Mouse (Mus musculus): ENCODE results near the gene Ldb2. TPM values are rescaled to one million over a fixed set of nuclear protein-coding genes. Genes with fewer than 3 reads are reported as not detected.

The Ldb2 gene
- polyA plus RNA-seq, 1 experiment from 2014 or later: 71.3 TPM

DNA sequence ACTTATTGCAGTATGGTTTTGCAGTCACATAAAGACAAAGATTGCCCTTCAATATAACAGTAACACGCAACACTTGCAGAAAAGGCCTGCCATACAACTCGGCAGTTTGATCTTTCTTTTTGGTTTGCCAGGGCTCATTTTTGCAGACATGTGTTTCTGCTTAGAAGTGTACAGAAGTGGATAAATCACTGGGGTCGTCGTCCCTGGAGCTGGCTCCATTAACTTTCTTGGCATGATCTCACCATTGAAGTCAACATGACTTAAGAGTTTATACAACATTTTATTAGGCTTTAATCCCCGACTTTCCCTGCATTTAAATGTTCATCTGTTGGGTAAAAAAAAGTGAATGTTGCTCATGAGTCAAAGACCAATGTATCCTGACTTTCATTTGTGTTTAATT is 212.9 kb downstream of the Ldb2 start:
- WGBS: 32% methylated on average over 5 of the region's 5 CpGs
- peak; percentile 23; the same call in 1 of the 2 replicates for ATAC-seq (ENCODE audit: insufficient number of reproducible peaks, insufficient read depth, low FRiP score, low read depth)
- no peak overlapping the region for H3K9ac ChIP-seq (replicated peaks; ENCODE audit: low read depth, low read length)

DNA sequence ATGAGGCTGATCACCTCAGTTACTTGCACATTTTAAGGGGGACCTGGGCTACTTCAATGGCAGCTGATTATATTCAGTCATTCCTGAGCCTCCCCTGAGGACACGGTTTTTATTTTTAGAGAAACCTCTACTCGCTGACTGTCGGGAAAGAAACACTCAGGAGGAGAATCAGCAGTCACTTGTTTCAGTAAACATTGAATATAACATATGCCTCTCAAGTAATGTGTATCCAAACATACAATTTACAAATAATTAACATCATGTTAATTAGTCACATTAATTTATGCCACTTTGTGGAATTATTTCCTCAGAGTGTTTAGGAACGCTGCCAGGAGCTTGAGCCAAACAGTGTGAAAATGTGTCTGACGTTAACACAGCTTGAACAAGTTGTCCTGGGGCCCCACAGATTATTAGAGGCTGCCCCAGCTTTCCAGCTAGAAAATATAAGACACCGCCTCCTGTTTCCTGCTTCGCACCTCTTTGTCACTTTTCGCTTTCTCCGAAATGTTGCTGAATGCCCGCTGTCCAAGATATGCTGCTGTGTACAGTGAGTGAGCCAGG is 219.5 kb downstream of the Ldb2 start:
- no peak overlapping the region for H3K4me3 ChIP-seq (ENCODE audit: low read depth, low read length)
- no peak for ATAC-seq (ENCODE audit: insufficient number of reproducible peaks, insufficient read depth, low FRiP score, low read depth)
- no peak overlapping the region for H3K9ac ChIP-seq (replicated peaks; ENCODE audit: low read depth, low read length)
- H3K36me3 ChIP-seq (ENCODE audit: control insufficient read depth, insufficient read depth, low read length): no peaks in the 10 kb centered on the region
- 61% methylated on average over 10 of the region's 10 CpGs for WGBS
- H3K4me1 ChIP-seq (ENCODE audit: control insufficient read depth, insufficient read depth, low read length): 0 out of 2 replicates have a peak, but pooled peaks cover 4% of the 10 kb centered on the region
- no peaks in the 10 kb centered on the region for H3K9me3 ChIP-seq (ENCODE audit: control insufficient read depth, low read depth, low read length)
- no peak overlapping the region for H3K4me2 ChIP-seq (replicated peaks; ENCODE audit: low read depth, low read length)
- no peak overlapping the region for H3K27ac ChIP-seq (ENCODE audit: low read length)
- no peaks in the 10 kb centered on the region for H3K27me3 ChIP-seq (ENCODE audit: control insufficient read depth, insufficient read depth, low read length)

More for the DNA sequence above, 212.9 kb downstream of the Ldb2 start:
- H3K4me3 ChIP-seq (ENCODE audit: low read depth, low read length): no peak overlapping the region
- H3K4me2 ChIP-seq (replicated peaks; ENCODE audit: low read depth, low read length): no peak overlapping the region
- peaks cover 15% of the 10 kb centered on the region; the same call in 1 of the 2 replicates for H3K4me1 ChIP-seq (ENCODE audit: control insufficient read depth, insufficient read depth, low read length)
- H3K36me3 ChIP-seq (ENCODE audit: control insufficient read depth, insufficient read depth, low read length): no peaks in the 10 kb centered on the region
- H3K9me3 ChIP-seq (ENCODE audit: control insufficient read depth, low read depth, low read length): no peaks in the 10 kb centered on the region
- H3K27me3 ChIP-seq (ENCODE audit: control insufficient read depth, insufficient read depth, low read length): no peaks in the 10 kb centered on the region
- H3K27ac ChIP-seq (ENCODE audit: low read length): peak overlapping the region; percentile 44; the same call in 1 of the 2 replicates

DNA sequence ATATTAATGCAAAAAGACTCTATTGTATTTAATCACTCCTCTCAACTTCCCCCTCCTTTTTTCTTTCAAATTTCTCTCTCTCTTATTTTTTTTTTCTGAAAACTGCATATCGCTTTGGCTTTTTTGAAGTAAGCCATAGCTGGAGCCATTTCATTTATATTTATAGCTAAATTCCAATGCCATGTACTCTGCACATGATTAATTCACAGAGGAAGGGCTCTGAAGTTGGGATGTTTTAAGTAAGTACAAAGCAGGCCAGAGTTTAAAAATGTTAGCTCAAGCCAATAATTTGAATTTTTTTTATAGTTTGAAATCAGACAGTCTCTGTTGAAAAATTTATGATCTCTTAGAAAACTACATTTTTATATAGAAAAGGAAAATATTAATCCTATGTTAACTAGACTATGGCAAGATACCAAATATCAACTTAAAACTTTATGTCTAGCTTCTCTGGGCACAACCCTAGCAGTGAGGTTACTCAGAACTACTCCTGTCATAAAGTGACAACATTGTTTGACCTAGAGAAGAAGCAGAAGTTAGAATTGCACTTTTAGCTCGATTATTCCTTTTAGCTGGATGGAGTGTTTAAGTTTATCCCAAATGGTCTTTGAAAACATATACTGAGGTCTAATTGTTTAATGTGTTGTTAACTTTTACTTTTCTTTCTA is 222.7 kb downstream of the Ldb2 start:
- 33% methylated on average over 2 of the region's 2 CpGs for WGBS
- Histone ChIP-seq H3K9ac (replicated peaks; ENCODE audit: low read depth, low read length) (no peak overlapping the region), H3K36me3 (ENCODE audit: control insufficient read depth, insufficient read depth, low read length) (no peaks in the 10 kb centered on the region), H3K27ac (ENCODE audit: low read length) (peak overlapping the region; percentile 45; the same call in 1 of the 2 replicates), H3K27me3 (ENCODE audit: control insufficient read depth, insufficient read depth, low read length) (no peaks in the 10 kb centered on the region), H3K4me2 (replicated peaks; ENCODE audit: low read depth, low read length) (no peak overlapping the region), H3K9me3 (ENCODE audit: control insufficient read depth, low read depth, low read length) (no peaks in the 10 kb centered on the region), H3K4me3 (ENCODE audit: low read depth, low read length) (no peak overlapping the region), H3K4me1 (ENCODE audit: control insufficient read depth, insufficient read depth, low read length) (0 out of 2 replicates have a peak, but pooled peaks cover 4% of the 10 kb centered on the region)
- peak; percentile 56; the same call in 1 of the 2 replicates for ATAC-seq (ENCODE audit: insufficient number of reproducible peaks, insufficient read depth, low FRiP score, low read depth)

DNA sequence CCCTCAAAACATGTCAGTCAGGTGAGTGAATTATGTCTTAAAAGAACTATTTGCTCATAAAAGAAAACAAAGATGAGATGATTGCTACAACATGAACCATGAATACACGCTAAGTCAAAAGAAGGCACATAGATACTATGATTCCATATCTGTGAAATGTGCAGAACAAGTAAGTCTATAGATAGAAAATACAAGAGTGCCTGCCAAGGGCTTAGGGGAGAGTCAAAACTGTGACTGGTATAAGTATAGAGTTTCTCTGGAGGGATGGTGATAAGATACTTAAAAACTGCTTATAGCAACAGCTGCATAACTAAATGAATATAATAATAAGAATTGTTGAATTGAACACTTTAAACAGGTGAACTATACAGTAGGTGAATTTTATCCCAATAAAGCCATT is 224.8 kb downstream of the Ldb2 start:
- Histone ChIP-seq H3K36me3 (ENCODE audit: control insufficient read depth, insufficient read depth, low read length) (no peaks in the 10 kb centered on the region), H3K4me2 (replicated peaks; ENCODE audit: low read depth, low read length) (no peak overlapping the region), H3K27me3 (ENCODE audit: control insufficient read depth, insufficient read depth, low read length) (no peaks in the 10 kb centered on the region), H3K4me3 (ENCODE audit: low read depth, low read length) (no peak overlapping the region), H3K4me1 (ENCODE audit: control insufficient read depth, insufficient read depth, low read length) (0 out of 2 replicates have a peak, but pooled peaks cover 4% of the 10 kb centered on the region), H3K9ac (replicated peaks; ENCODE audit: low read depth, low read length) (no peak overlapping the region), H3K9me3 (ENCODE audit: control insufficient read depth, low read depth, low read length) (no peaks in the 10 kb centered on the region), H3K27ac (ENCODE audit: low read length) (no peak overlapping the region)
- no peak for ATAC-seq (ENCODE audit: insufficient number of reproducible peaks, insufficient read depth, low FRiP score, low read depth)
- 87% methylated on average over 1 of the region's 1 CpGs for WGBS

DNA sequence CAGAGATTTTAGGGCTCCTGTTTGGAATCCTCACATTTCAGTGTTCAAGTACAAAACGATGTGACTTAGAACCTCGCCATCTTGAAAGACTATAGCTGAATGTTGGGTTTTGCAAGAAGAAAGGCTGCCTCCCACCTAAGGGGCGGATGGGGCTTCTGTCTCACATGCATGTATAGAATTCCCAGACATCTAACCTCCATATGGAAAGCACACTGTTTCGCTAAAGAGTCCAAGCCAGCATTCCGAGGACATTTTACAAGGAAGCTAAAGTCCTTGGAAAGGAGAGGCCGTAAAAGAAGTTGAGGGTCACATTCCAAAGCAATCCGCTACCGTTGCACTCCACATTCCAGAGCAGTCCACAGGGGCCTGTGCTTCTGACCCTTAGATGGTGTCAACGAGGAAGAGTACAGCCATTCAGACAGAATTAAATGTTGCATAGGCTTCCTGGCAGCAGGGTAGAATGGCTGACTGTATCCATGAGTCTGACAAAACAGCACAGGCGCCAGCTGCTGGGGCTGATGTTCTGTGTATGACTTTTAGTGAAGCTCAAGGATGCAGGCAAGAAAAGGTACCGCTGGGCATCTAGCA is 245.6 kb downstream of the Ldb2 start:
- no peaks in the 10 kb centered on the region for H3K9me3 ChIP-seq (ENCODE audit: control insufficient read depth, low read depth, low read length)
- no peaks in the 10 kb centered on the region for H3K4me1 ChIP-seq (ENCODE audit: control insufficient read depth, insufficient read depth, low read length)
- no peak overlapping the region for H3K4me2 ChIP-seq (replicated peaks; ENCODE audit: low read depth, low read length)
- WGBS: 73% methylated on average over 11 of the region's 11 CpGs
- H3K36me3 ChIP-seq (ENCODE audit: control insufficient read depth, insufficient read depth, low read length): no peaks in the 10 kb centered on the region
- H3K4me3 ChIP-seq (ENCODE audit: low read depth, low read length): no peak overlapping the region
- H3K27me3 ChIP-seq (ENCODE audit: control insufficient read depth, insufficient read depth, low read length): no peaks in the 10 kb centered on the region
- H3K9ac ChIP-seq (replicated peaks; ENCODE audit: low read depth, low read length): no peak overlapping the region
- ATAC-seq (ENCODE audit: insufficient number of reproducible peaks, insufficient read depth, low FRiP score, low read depth): no peak
- no peak overlapping the region for H3K27ac ChIP-seq (ENCODE audit: low read length)

DNA sequence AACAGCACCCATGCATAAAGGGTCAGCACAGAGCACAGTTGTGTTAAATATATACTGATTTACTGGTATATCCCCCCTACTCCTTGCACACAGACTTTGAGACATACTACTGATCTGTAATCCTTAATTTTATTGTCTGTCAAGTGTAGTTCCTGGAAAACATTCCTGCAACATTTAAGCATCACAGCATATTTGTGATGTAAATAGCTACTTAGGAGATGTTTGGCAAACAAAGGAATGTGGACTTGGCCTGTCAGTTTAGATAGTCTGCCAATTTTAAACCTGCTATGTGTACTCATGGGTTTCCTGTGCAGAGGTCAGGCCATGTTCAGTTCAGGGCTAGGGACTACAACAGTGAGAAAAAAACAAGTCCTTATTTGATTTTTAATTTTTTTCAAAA is 246.3 kb downstream of the Ldb2 start:
- no peak overlapping the region for H3K27ac ChIP-seq (ENCODE audit: low read length)

DNA sequence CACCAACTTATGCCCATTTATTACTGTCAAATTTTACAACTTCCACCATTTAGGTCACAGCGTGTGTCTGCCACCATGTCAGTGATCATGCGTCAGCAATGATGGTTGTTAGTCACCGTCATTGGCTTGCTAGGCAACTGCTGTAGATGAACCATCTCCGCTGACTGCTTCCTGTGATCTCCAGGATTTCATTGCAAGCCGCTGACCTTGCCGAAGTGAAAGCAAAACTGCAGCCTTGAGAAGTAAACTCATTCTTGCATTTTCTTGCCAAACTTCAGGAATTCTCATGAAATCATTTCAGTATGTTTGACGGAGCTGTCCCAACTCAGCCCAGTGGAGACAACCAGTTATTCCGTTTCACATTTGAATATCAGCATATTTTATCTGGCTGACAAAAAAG is 247.4 kb downstream of the Ldb2 start:
- Histone ChIP-seq H3K9me3 (ENCODE audit: control insufficient read depth, low read depth, low read length) (no peaks in the 10 kb centered on the region), H3K36me3 (ENCODE audit: control insufficient read depth, insufficient read depth, low read length) (no peaks in the 10 kb centered on the region), H3K9ac (replicated peaks; ENCODE audit: low read depth, low read length) (no peak overlapping the region), H3K4me3 (ENCODE audit: low read depth, low read length) (no peak overlapping the region), H3K4me2 (replicated peaks; ENCODE audit: low read depth, low read length) (no peak overlapping the region), H3K27ac (ENCODE audit: low read length) (no peak overlapping the region), H3K4me1 (ENCODE audit: control insufficient read depth, insufficient read depth, low read length) (no peaks in the 10 kb centered on the region), H3K27me3 (ENCODE audit: control insufficient read depth, insufficient read depth, low read length) (no peaks in the 10 kb centered on the region)
- 81% methylated on average over 8 of the region's 8 CpGs for WGBS
- ATAC-seq (ENCODE audit: insufficient number of reproducible peaks, insufficient read depth, low FRiP score, low read depth): no peak

More for the DNA sequence above, 246.3 kb downstream of the Ldb2 start:
- no peaks in the 10 kb centered on the region for H3K4me1 ChIP-seq (ENCODE audit: control insufficient read depth, insufficient read depth, low read length)
- no peaks in the 10 kb centered on the region for H3K27me3 ChIP-seq (ENCODE audit: control insufficient read depth, insufficient read depth, low read length)
- no peak for ATAC-seq (ENCODE audit: insufficient number of reproducible peaks, insufficient read depth, low FRiP score, low read depth)
- H3K4me2 ChIP-seq (replicated peaks; ENCODE audit: low read depth, low read length): no peak overlapping the region
- no peaks in the 10 kb centered on the region for H3K9me3 ChIP-seq (ENCODE audit: control insufficient read depth, low read depth, low read length)
- H3K36me3 ChIP-seq (ENCODE audit: control insufficient read depth, insufficient read depth, low read length): no peaks in the 10 kb centered on the region
- no peak overlapping the region for H3K4me3 ChIP-seq (ENCODE audit: low read depth, low read length)
- H3K9ac ChIP-seq (replicated peaks; ENCODE audit: low read depth, low read length): no peak overlapping the region

DNA sequence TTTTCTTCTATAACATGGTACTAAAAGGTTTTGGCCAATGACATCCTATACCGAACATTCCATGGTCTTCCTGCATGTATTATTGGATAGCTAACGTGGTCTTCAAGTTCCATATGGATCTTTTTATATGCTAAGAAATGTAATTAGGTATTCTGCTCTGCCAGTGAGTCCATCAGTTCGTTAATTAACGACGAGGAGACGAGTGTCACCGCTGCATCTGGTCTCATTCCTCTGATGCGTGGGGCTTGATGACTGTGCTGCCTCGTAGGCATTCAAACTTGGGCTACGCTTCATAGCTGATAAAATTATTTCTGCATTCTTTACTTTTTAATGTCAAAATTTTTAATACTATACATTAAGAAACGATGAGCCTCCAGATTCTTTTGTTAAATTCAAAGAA is 251.0 kb downstream of the Ldb2 start:
- 90% methylated on average over 11 of the region's 11 CpGs for WGBS
- no peak overlapping the region for H3K9ac ChIP-seq (replicated peaks; ENCODE audit: low read depth, low read length)
- no peaks in the 10 kb centered on the region for H3K4me1 ChIP-seq (ENCODE audit: control insufficient read depth, insufficient read depth, low read length)
- no peaks in the 10 kb centered on the region for H3K36me3 ChIP-seq (ENCODE audit: control insufficient read depth, insufficient read depth, low read length)
- no peaks in the 10 kb centered on the region for H3K27me3 ChIP-seq (ENCODE audit: control insufficient read depth, insufficient read depth, low read length)
- no peak overlapping the region for H3K27ac ChIP-seq (ENCODE audit: low read length)
- no peak overlapping the region for H3K4me3 ChIP-seq (ENCODE audit: low read depth, low read length)
- H3K4me2 ChIP-seq (replicated peaks; ENCODE audit: low read depth, low read length): no peak overlapping the region
- no peak for ATAC-seq (ENCODE audit: insufficient number of reproducible peaks, insufficient read depth, low FRiP score, low read depth)
- H3K9me3 ChIP-seq (ENCODE audit: control insufficient read depth, low read depth, low read length): no peaks in the 10 kb centered on the region

Measured in stomach, embryonic 14.5 days (tissue).